Mouse (Mus musculus): ENCODE measurements at regions not wholly inside any gene's neighbourhood (a gene's known extent, or its start where the extent isn't known, plus 50 kb on each side); places are given as distances from the start of the nearest gene placed in this dataset.
"Not testable (repeated sequence)": the region's sequence is repeated elsewhere in the genome, so short reads cannot be mapped to it uniquely, and the experiment has no call there.

- DNase-seq = no peak
- intact Hi-C loops (cut with DNase I) = no loop called here
Measured at GRCm38 (mm10) chr11:24925135-24925534, 847.3 kb downstream of the Bcl11a start.

DNA sequence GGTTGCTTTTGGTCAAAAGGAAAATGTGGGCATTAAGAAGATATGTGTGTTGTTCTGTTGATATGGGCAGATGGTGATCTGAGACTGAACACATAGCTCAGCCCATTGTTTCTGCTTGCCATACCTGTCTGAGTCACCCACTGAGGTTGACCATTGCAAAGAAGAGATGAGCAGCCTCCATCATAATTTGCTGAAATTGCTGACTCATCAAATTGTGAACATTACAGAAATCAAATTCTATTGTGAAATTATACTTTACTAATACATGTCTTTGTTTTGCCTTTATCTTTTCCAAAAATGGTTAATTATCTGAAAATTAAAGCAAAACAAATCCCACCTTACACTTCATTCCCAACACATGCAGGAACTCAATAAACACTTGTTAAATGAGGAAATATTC is 865.8 kb downstream of the Bcl11a start:
- DNase-seq = no peak
- intact Hi-C loops (cut with DNase I) = no loop called here

- intact Hi-C loops (cut with DNase I) = no loop called here
- DNase-seq = no peak
Measured at GRCm38 (mm10) chr11:24951161-24951560, 873.3 kb downstream of the Bcl11a start.

- intact Hi-C loops (cut with DNase I) = no loop called here
- DNase-seq = no peak
Measured at GRCm38 (mm10) chr11:24972359-24972758, 894.5 kb downstream of the Bcl11a start.

DNA sequence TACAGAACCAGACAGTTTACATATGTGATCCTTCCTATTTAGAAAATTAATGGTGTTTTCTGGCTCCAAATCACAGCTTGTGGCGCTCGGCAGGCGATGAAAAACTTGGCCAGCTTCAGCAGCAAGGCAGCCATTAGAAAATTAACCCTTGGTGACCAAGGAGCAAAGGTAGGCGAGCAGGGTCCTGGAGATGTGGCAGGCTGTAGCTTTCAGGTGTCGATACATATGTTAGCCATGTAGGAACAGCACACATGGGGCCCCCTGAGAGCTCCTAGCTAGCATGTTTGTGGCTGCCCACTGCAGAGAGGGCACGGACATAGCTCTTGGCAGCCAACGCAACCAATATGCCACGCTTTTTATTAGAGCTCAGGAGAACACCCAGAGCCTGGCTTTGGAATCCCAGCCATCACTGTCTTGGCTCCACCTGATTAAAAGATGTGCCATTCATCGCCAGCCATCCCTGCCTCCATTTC is 902.4 kb downstream of the Bcl11a start:
- intact Hi-C loops (cut with DNase I) = no loop called here
- DNase-seq = no peak

GRCm38 (mm10) chr11:24983060-24983629 is 905.3 kb downstream of the Bcl11a start:
- DNase-seq = no peak
- intact Hi-C loops (cut with DNase I) = no loop called here

DNA sequence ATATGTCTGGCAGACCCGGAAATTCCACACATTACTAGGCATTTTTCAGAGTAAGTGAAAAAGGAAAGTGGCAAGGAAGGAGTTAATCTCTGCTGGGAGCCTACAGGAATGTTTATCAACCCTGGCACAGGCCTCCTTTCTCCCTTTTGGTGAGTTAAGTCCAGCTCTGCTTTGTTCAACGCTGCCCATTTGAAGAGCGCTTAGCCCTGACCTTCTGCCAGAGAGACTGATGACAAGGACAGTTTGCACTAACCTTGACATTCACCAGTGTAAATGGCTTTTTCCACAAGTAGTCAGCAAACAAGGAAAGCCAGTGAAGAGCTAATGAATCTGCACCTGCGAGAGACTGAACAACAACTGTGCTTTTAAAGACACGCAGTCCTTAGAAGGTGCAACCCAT is 927.6 kb downstream of the Bcl11a start:
- DNase-seq = peak; percentile 39 to 42
- intact Hi-C loops (cut with DNase I) = no loop called here

DNA sequence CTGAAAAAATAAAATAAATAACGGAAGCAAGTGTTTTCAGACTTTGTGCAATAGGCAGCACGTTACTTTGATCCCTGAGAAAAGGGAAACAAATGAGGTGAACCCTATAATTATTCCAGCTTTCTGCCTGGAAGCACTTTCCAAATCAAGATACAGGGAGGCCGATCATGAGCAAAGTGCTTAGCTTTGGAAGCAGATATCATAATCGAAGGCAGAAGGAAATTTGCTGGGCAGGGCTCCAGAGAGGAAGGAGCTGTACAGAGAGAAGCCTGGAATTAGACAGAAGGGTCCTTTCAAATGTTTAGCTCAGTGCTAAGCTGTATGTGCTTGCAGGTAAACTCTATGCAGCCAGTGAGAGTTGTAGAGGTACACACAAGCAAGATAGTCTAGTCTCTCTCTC is 948.9 kb downstream of the Bcl11a start:
- no peak for DNase-seq
- intact Hi-C loops (cut with DNase I) = no loop called here

DNA sequence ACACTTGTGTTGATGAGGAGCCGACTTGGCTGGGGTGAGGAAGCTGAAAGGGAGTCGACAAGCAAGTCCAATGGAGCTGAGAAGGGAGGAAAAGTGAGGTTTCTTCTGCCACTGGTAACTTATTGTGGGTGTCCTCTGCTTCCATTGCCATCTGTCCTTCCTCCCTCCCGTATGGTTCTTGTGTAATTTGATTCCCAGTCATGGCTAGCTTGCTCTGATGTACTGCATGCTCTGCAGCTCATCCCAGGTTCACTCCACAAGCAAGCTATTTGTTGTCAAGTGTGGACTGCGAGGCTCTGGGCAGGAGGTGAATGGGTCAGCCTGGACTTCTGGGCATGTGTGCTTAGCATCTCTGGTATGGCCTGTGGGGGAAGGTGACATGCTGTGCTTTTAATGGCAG is 963.1 kb downstream of the Bcl11a start:
- intact Hi-C loops (cut with DNase I) = no loop called here
- DNase-seq = no peak

DNA sequence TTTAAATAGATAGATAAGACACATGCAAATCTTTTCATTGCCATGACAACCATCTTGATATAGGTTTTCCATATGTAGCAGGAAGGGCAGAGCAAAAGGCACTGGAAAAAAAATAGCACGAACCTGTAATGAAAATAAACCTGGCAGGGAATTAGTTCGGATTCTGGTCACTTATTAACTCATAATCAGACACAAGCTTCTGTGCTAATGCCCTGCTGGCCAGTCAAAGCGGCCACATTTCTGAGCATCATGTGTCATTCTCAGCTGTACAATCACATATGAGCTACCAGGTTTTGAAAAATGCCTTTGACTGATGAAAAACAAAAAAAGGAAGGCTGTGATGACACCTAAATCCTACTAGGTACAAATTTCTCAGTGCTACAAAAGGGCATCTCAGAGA is 964.9 kb downstream of the Bcl11a start:
- intact Hi-C loops (cut with DNase I) = no loop called here
- DNase-seq = no peak

- DNase-seq = no peak
- intact Hi-C loops (cut with DNase I) = no loop called here
Measured at GRCm38 (mm10) chr11:25045339-25045738, 967.5 kb downstream of the Bcl11a start.

GRCm38 (mm10) chr11:25045977-25046376 is 968.1 kb downstream of the Bcl11a start:
- peak; percentile 4 to 19 for DNase-seq
- intact Hi-C loops (cut with DNase I) = no loop called here

DNA sequence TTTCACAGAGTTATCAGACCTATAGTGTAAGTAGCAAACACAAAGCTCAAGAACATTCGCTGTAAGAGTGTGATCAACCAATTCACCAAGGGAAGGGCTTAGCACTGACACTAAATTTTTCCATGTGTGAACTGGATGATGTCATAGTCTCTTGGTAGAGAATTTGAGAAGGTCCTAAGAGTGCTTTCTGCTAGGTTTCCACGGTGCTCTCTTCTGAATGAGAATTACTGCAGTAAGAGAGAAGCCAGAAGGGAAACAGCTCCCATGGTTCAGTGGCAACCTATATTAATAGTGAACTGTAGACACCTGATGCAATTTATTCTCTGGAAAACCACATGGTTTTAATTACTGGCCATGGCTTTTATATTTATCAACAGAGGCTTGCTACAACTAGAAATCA is 977.8 kb downstream of the Bcl11a start:
- intact Hi-C loops (cut with DNase I) = no loop called here
- no peak for DNase-seq

DNA sequence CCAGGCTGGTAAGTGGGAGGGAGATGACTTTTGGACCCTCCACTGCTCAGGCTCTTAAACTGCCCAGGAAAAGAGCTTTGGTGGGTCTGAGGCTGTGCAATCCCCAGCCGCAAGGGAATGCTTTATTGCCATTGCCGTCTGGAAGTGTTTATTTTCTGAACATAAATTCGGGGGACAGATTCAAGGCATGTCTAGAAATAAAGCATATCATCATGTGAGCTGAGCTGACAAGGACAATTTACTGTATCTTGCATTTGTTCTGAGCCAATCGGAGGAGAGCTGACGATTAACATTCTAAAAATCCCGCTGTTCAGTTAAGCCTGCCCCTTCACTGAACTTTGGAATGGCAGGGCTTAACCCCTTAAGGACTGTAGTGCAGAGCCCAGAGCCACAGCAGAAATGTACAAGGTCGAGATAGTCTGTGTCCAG is 979.3 kb downstream of the Bcl11a start:
- peak in 1 of 2 experiments; percentile 5 for DNase-seq
- intact Hi-C loops (cut with DNase I) = no loop called here

DNA sequence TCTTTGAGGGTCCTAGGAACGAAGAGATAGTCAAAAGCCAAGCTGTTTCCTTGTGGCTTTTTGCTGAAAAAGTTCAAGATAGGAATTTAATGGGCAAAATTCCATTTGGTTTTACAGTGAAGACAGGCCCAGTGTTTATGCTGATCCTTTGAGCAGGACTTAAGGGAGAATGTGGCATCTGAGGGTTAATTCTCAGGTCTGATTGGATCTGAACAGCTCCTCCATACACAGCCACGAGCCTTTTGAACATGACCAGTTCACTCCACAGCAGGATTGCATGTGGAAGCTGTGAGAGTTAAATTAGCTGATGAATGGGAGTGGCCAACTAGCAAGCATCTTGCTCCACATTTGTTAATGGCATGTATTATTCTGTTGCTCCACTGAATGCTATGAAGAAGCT is 979.7 kb downstream of the Bcl11a start:
- intact Hi-C loops (cut with DNase I) = no loop called here
- DNase-seq = no peak

DNA sequence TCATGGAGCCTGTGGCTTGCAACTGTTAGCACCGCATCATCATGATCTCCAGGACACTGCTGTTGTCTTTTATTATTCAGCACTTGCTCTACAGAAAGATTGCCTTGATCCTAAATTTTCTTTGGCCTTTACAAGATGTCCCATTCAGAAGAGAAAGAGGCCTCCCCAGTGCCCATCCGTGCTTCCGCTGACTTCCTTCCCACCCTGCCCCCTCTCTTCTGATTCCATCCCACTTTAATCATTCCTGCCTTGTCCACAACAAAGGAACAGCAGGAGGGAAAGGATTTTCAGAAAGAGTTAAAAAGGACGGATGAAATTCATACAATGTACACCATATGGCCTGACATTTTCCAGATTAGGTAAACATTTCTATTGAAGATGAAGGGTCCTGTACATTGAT is 985.2 kb downstream of the Bcl11a start:
- intact Hi-C loops (cut with DNase I) = no loop called here
- DNase-seq = no peak

DNA sequence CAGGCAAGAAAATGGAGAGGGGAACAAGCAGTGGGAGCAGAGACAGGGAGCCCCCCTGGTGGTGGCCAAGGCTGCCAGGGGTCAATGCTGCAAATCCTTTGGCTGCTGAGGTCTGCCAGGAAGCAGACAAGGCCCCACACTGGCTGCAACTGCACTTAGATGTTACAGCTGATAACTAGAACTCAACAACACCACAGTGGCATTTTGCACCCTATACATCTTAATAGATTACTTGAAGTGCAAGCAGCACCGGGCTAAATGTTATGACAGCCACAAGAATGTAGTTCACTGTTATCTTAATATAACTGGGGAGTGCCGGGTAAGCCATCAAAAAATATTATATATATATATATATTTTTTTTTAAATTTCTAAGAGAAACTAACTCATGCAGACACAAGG is 986.1 kb downstream of the Bcl11a start:
- no peak for DNase-seq
- intact Hi-C loops (cut with DNase I) = no loop called here

- DNase-seq; intact Hi-C loops (cut with DNase I): not testable (repeated sequence)
Measured at GRCm38 (mm10) chr11:25099976-25100375, 1022.1 kb downstream of the Bcl11a start.

- no peak for DNase-seq
Measured at GRCm38 (mm10) chr11:25104432-25104831, 1026.6 kb downstream of the Bcl11a start.

DNA sequence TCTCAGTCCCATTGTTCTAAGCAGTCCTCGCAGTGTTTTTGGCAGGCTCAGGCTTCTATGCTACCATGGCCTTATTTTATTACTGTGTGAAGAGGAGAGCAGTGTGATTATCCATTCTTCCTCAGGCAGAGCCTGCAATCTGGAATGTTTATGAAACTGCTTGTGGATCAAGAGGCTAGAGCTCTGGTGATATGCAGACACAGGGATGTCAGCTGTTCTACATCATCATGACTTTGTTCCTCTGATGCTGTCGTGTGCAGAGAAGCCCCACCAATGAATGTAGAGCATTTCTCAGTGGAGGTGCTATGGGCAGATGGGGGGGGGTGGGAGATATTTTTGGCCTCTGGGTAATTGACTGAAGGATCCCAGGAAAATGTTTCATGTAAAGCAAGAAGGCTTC is 1046.6 kb downstream of the Bcl11a start:
- intact Hi-C loops (cut with DNase I) = no loop called here
- DNase-seq = no peak

More at GRCm38 (mm10) chr11:25104432-25104831, 1026.6 kb downstream of the Bcl11a start:
- intact Hi-C loops (cut with DNase I) = no loop called here

DNA sequence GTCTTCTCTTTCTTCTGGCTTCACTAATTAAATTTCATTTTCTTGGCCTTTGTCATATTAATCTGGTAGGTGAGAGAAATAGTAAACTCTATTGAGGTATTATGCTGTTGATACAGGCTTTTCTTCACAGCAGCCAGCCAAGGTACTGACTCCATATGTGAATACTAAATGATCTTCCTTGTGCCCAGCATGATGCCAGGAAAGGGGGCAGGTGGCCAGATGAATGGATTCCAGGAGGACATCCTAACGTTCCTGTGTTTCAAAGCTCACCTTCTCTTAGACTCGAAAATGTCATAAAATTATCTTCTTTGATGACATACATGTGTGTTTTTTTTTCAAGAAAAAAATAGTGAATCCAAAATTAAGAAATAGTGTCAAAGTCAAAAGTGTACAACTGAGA is 1064.4 kb downstream of the Bcl11a start:
- DNase-seq = no peak
- intact Hi-C loops (cut with DNase I) = no loop called here

DNA sequence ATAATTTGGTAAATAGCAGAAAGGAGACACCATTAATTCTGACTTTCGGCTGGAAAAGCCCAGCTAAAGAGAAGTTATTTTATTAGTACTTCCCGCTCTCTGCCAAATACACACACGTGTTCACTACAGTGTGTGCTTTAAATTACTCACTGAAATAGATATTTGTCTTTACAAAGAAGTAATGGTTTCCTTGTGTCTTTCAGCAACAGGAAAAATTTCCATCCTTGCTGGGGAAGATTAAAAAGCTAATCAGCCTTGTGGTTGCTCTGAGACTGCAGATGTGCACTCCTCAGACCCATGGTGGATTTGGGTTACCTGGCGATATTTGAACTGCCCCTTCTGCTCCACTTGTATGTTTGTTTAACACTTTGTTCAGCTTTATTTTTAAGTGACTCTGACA is 1065.0 kb downstream of the Bcl11a start:
- intact Hi-C loops (cut with DNase I) = no loop called here

GRCm38 (mm10) chr11:25147287-25147686 is 1063.3 kb downstream of the 5730522E02Rik start:
- no peak for DNase-seq
- intact Hi-C loops (cut with DNase I) = no loop called here

More for the DNA sequence above, 1065.0 kb downstream of the Bcl11a start:
- DNase-seq = no peak

Measured in heart, postnatal 10 days (tissue).